Comparison of ENCODE assay signal across 24 mouse cellular contexts in genomic region chr14:78143751-78144150, GRCm38 (mm10). TPM values are rescaled to one million over a fixed set of nuclear protein-coding genes. Genes with fewer than 3 reads are reported as not detected.
"Had no signal": no experiment of that assay in that cellular context is flagged by ENCODE, and none has a peak within 500 bp of the region (broad histone marks: within the 10 kb centered on the region; RNA-seq: fewer than 3 reads in every experiment).

No protein-coding gene starts in this region.

- H3K4me3 ChIP-seq: limb, embryonic 10.5 days; limb, embryonic 13.5 days; liver, embryonic 12.5 days; liver, embryonic 15.5 days; lung, embryonic 15.5 days; megakaryocyte, embryonic 14.5 days; neural tube, embryonic 12.5 days; neural tube, embryonic 15.5 days; stomach, embryonic 15.5 days had no signal

- H3K4me2 ChIP-seq: limb, embryonic 13.5 days; liver, embryonic 12.5 days; liver, embryonic 15.5 days; lung, embryonic 15.5 days; neural tube, embryonic 12.5 days; neural tube, embryonic 15.5 days; stomach, embryonic 15.5 days had no signal

- H3K27me3 ChIP-seq: limb, embryonic 13.5 days; liver, embryonic 12.5 days; liver, embryonic 15.5 days; lung, embryonic 15.5 days; megakaryocyte, embryonic 14.5 days; neural tube, embryonic 12.5 days; neural tube, embryonic 15.5 days; stomach, embryonic 15.5 days had no signal

- H3K27ac ChIP-seq: kidney, postnatal 0 days; limb, embryonic 10.5 days; limb, embryonic 13.5 days; liver, embryonic 12.5 days; liver, embryonic 15.5 days; lung, embryonic 15.5 days; neural tube, embryonic 12.5 days; neural tube, embryonic 15.5 days; stomach, embryonic 15.5 days had no signal

- DNase-seq: kidney, adult 2 months; kidney, postnatal 25 days; liver; lung, adult 18-20 months; lung, postnatal 10 days; lung, postnatal 36 days; right cerebral cortex, adult 18-20 months; right cerebral cortex, postnatal 14 days; right cerebral cortex, postnatal 4 days; thymus, postnatal 25 days had no signal

- ATAC-seq: intestine, postnatal 0 days; liver, embryonic 12.5 days had no signal

- H3K36me3 ChIP-seq: limb, embryonic 10.5 days; limb, embryonic 13.5 days; liver, embryonic 12.5 days; liver, embryonic 15.5 days; lung, embryonic 15.5 days; neural tube, embryonic 12.5 days; neural tube, embryonic 15.5 days; stomach, embryonic 15.5 days had no signal

- H3K9me3 ChIP-seq: limb, embryonic 10.5 days; limb, embryonic 13.5 days; liver, embryonic 15.5 days; lung, embryonic 15.5 days; neural tube, embryonic 15.5 days; stomach, embryonic 15.5 days had no signal

- H3K9ac ChIP-seq: limb, embryonic 13.5 days; liver, embryonic 12.5 days; liver, embryonic 15.5 days; lung, embryonic 15.5 days; neural tube, embryonic 12.5 days; neural tube, embryonic 15.5 days; stomach, embryonic 15.5 days had no signal

- H3K4me1 ChIP-seq: limb, embryonic 10.5 days; limb, embryonic 13.5 days; liver, embryonic 12.5 days; liver, embryonic 15.5 days; lung, embryonic 15.5 days; megakaryocyte, embryonic 14.5 days; neural tube, embryonic 12.5 days; neural tube, embryonic 15.5 days; stomach, embryonic 15.5 days had no signal

RNA-seq across cellular contexts. Expression of gene Fam216b, which starts 54.9 kb away (rescaled TPM):
- polyA plus RNA-seq: kidney, adult 2 months; kidney, embryonic 14.5 days; kidney, postnatal 0 days; large intestine, adult 2 months; limb, embryonic 10.5 days; limb, embryonic 13.5 days; liver, embryonic 12.5 days; liver, embryonic 15.5 days; neural tube, embryonic 12.5 days; stomach, embryonic 15.5 days; urinary bladder, adult 2 months had no signal
